Mouse (Mus musculus): ENCODE data around the gene Rbp2. TPM values are rescaled to one million over a fixed set of nuclear protein-coding genes. Genes with fewer than 3 reads are reported as not detected.

Rbp2 gene
- polyA plus RNA-seq, 1 experiment, result not detected

DNA sequence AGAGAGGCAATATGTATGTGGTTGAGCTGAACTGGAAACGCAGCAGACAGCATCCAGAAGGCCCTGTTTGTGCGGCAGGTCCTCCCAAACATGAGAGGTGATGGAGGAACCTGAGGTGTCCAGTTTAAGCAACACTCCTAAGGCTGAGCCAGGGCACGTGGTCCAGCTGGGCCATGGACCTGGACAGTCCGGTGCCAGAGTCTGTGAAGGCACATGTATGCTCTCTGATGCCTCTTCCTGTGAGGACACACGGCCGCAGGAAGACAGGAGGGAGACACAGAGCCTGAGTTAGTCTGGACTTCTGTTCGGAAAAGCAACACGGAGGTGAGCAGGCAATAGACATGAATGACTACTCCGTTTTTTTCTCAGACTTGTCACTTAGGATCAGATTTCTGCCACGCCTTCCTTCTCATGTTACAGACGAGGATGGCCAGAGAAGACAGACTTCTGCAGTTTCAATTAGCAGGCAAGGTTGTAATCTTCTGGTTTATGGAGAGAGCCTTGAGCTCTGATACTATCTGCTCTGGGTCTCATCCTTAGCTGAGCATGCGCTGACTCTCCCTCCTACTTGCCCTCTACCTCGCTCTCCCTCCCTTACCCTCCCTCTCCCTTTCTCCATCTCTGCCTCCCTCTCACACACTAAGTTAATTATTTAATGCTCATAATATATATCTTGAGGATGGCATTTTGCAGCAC, 52.2 kb downstream of the Rbp2 start:
- H3K27ac ChIP-seq (ENCODE audit: insufficient read depth, low read length), result no peak overlapping the region
- 0 out of 2 replicates have a peak, but pooled peaks cover under 1% of the 10 kb centered on the region for H3K9me3 ChIP-seq (replicated peaks; ENCODE audit: control insufficient read depth, insufficient read depth, low read length, poor library complexity, severe bottlenecking)
- no peaks in the 10 kb centered on the region for H3K4me1 ChIP-seq (ENCODE audit: control insufficient read depth, insufficient read depth, low read length)
- no peaks in the 10 kb centered on the region for H3K36me3 ChIP-seq (ENCODE audit: control insufficient read depth, insufficient read depth, low read length, poor library complexity, severe bottlenecking)
- no peak overlapping the region for H3K4me3 ChIP-seq (ENCODE audit: low read depth, low read length)
- H3K9ac ChIP-seq (ENCODE audit: low read depth, poor library complexity, severe bottlenecking), result no peak overlapping the region
- TF ChIP-seq CTCF (IDR thresholded peaks at IDR 0.05; ENCODE audit: low read depth, low read length) (no peak), POLR2A (IDR thresholded peaks at IDR 0.05; ENCODE audit: insufficient read depth, low read length) (no peak), EP300 (IDR thresholded peaks at IDR 0.05; ENCODE audit: insufficient read depth, low read depth, low read length) (no peak)
- no peaks in the 10 kb centered on the region for H3K27me3 ChIP-seq (ENCODE audit: control insufficient read depth, insufficient read depth, low read length, poor library complexity, severe bottlenecking)

DNA sequence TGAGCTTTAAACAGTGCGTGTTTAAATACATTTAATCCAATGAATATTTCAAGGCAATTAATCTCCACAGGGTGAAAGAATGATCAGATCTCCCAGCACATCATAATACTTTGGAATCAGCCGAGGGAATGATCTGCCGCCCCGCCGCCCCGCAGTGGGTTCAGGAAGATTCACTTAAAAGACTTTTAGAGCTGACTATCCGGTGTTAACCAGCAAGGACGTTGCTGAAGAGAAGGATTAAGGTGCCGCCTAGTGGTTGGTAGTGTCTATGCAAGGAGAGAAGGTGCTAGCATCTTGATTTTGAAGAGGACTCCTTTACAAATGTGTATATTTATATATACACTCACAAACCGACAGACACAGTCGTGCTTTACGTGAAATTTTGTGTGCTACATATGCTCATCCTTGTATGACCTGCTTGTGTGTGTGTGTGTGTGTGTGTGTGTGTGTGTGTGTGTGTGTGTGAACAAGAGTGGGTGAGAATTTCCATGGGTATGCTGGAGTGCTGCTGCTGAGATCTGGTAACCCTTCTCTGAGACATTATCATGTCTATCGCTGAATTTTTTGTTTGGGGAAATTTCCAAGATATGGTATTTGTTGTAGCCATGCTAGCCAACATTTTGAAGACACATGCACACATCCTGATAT, 52.9 kb downstream of the Rbp2 start:
- no peak for TF ChIP-seq POLR2A (IDR thresholded peaks at IDR 0.05; ENCODE audit: insufficient read depth, low read length)
- TF ChIP-seq CTCF (IDR thresholded peaks at IDR 0.05; ENCODE audit: low read depth, low read length), result peak; percentile 7
- H3K27me3 ChIP-seq (ENCODE audit: control insufficient read depth, insufficient read depth, low read length, poor library complexity, severe bottlenecking), result no peaks in the 10 kb centered on the region
- H3K27ac ChIP-seq (ENCODE audit: insufficient read depth, low read length), result no peak overlapping the region
- H3K4me3 ChIP-seq (ENCODE audit: low read depth, low read length), result no peak overlapping the region
- H3K4me1 ChIP-seq (ENCODE audit: control insufficient read depth, insufficient read depth, low read length), result no peaks in the 10 kb centered on the region
- H3K9ac ChIP-seq (ENCODE audit: low read depth, poor library complexity, severe bottlenecking), result no peak overlapping the region
- H3K36me3 ChIP-seq (ENCODE audit: control insufficient read depth, insufficient read depth, low read length, poor library complexity, severe bottlenecking), result no peaks in the 10 kb centered on the region
- H3K9me3 ChIP-seq (replicated peaks; ENCODE audit: control insufficient read depth, insufficient read depth, low read length, poor library complexity, severe bottlenecking), result no peaks in the 10 kb centered on the region

GRCm38 (mm10) chr9:98544042-98544441, 58.1 kb downstream of the Rbp2 start:
- H3K4me1 ChIP-seq (ENCODE audit: control insufficient read depth, insufficient read depth, low read length), result no peaks in the 10 kb centered on the region
- no peaks in the 10 kb centered on the region for H3K27me3 ChIP-seq (ENCODE audit: control insufficient read depth, insufficient read depth, low read length, poor library complexity, severe bottlenecking)
- TF ChIP-seq POLR2A (IDR thresholded peaks at IDR 0.05; ENCODE audit: insufficient read depth, low read length), result no peak
- TF ChIP-seq CTCF (IDR thresholded peaks at IDR 0.05; ENCODE audit: low read depth, low read length), result no peak
- TF ChIP-seq EP300 (IDR thresholded peaks at IDR 0.05; ENCODE audit: insufficient read depth, low read depth, low read length), result no peak
- H3K9ac ChIP-seq (ENCODE audit: low read depth, poor library complexity, severe bottlenecking), result no peak overlapping the region
- H3K36me3 ChIP-seq (ENCODE audit: control insufficient read depth, insufficient read depth, low read length, poor library complexity, severe bottlenecking), result no peaks in the 10 kb centered on the region
- H3K4me3 ChIP-seq (ENCODE audit: low read depth, low read length), result no peak overlapping the region
- no peaks in the 10 kb centered on the region for H3K9me3 ChIP-seq (replicated peaks; ENCODE audit: control insufficient read depth, insufficient read depth, low read length, poor library complexity, severe bottlenecking)
- H3K27ac ChIP-seq (ENCODE audit: insufficient read depth, low read length), result no peak overlapping the region

Other genes with a start within 250 kb of the Rbp2 start
- gene Nmnat3, start 198.7 kb upstream of the Rbp2 start, polyA plus RNA-seq (2011; ENCODE audit: insufficient read depth, insufficient read length, low read depth, missing spikeins), result 1.8 and 1.9 TPM in 2 replicates
- 14.0 and 14.6 TPM in 2 replicates for gene Rbp1, start 63.2 kb upstream of the Rbp2 start, polyA plus RNA-seq (2011; ENCODE audit: insufficient read depth, insufficient read length, low read depth, missing spikeins)
- 140 and 146 TPM in 2 replicates for gene Copb2, start 77.6 kb downstream of the Rbp2 start, polyA plus RNA-seq (2011; ENCODE audit: insufficient read depth, insufficient read length, low read depth, missing spikeins)
- 41.8 and 50.3 TPM in 2 replicates for gene Mrps22, start 115.5 kb downstream of the Rbp2 start, polyA plus RNA-seq (2011; ENCODE audit: insufficient read depth, insufficient read length, low read depth, missing spikeins)